Comparison of ENCODE assay signal across 14 mouse cellular contexts in genomic region chr3:122026676-122027075, GRCm38 (mm10). TPM values are rescaled to one million over a fixed set of nuclear protein-coding genes. Genes with fewer than 3 reads are reported as not detected.
A peak's percentile ranks its signal among the peaks of the same experiment; 100 is the strongest.
DNase-seq lines count a peak whose midpoint lies in the region; ATAC-seq and TF ChIP-seq lines count a peak whose summit lies in the region.
"Had no signal": no experiment of that assay in that cellular context is flagged by ENCODE, and none has a peak within 500 bp of the region (broad histone marks: within the 10 kb centered on the region; RNA-seq: fewer than 3 reads in every experiment).

No protein-coding gene starts in this region.

- peak overlapping the region; percentile 40 for H3K4me2 ChIP-seq in heart, postnatal 0 days (ENCODE audit: low read depth, low read length)
- H3K4me2 ChIP-seq in stomach, embryonic 14.5 days (replicated peaks; ENCODE audit: low read depth, low read length): no peak overlapping the region
- H3K4me2 ChIP-seq in midbrain, embryonic 16.5 days (ENCODE audit: low read length): no peak overlapping the region
- H3K4me2 ChIP-seq: embryonic facial prominence, embryonic 12.5 days; limb, embryonic 13.5 days had no signal

- no peak overlapping the region; the same call in 1 of the 2 replicates for H3K9ac ChIP-seq in heart, postnatal 0 days (replicated peaks; ENCODE audit: low read depth, low read length)
- no peak overlapping the region for H3K9ac ChIP-seq in stomach, embryonic 14.5 days (replicated peaks; ENCODE audit: low read depth, low read length)
- H3K9ac ChIP-seq in midbrain, embryonic 16.5 days (ENCODE audit: low read depth, low read length): no peak overlapping the region
- H3K9ac ChIP-seq: embryonic facial prominence, embryonic 12.5 days; limb, embryonic 13.5 days had no signal

- TF ChIP-seq EP300 in heart, postnatal 0 days (IDR thresholded peaks at IDR 0.05; ENCODE audit: low read depth): no peak

- DNase-seq in adrenal gland, adult 2 months: peak; percentile 25
- no peak for DNase-seq in adrenal gland, adult 18-20 months (ENCODE audit: low spot score in 2 of 2)
- DNase-seq in kidney, adult 8-10 months: peak; percentile 29 to 52
- DNase-seq in kidney, adult 18-20 months: no peak
- peak; percentile 72 for DNase-seq in heart, postnatal 0 days (ENCODE audit: low spot score)
- DNase-seq in c-Kit-positive CD71-positive TER-119-positive erythroid progenitor cells, embryonic 14.5 days (ENCODE audit: low spot score): no peak
- DNase-seq: cerebellum, adult 9-11 months; layer of hippocampus, adult 9-11 months; lung, postnatal 4 days had no signal

- H3K4me1 ChIP-seq in heart, postnatal 0 days (ENCODE audit: control insufficient read depth, insufficient read depth): peaks cover 15% of the 10 kb centered on the region
- no peaks in the 10 kb centered on the region for H3K4me1 ChIP-seq in stomach, embryonic 14.5 days (ENCODE audit: control insufficient read depth, insufficient read depth, low read length)
- H3K4me1 ChIP-seq in midbrain, embryonic 16.5 days (ENCODE audit: control insufficient read depth, insufficient read depth, low read length): no peaks in the 10 kb centered on the region

- 30% methylated on average over 5 of the region's 5 CpGs for WGBS in heart, postnatal 0 days
- 36% methylated on average over 5 of the region's 5 CpGs for WGBS in stomach, embryonic 14.5 days
- WGBS in midbrain, embryonic 16.5 days: 66% methylated on average over 5 of the region's 5 CpGs

- ATAC-seq in heart, postnatal 0 days (ENCODE audit: insufficient read depth, low read depth): peak; percentile 78
- ATAC-seq in stomach, embryonic 14.5 days (ENCODE audit: insufficient number of reproducible peaks, insufficient read depth, low FRiP score, low read depth): no peak
- ATAC-seq in midbrain, embryonic 16.5 days: no peak
- ATAC-seq: forebrain, embryonic 16.5 days had no signal

- H3K36me3 ChIP-seq in heart, postnatal 0 days (replicated peaks; ENCODE audit: control insufficient read depth, insufficient read depth, low read length): no peaks in the 10 kb centered on the region
- no peaks in the 10 kb centered on the region for H3K36me3 ChIP-seq in stomach, embryonic 14.5 days (ENCODE audit: control insufficient read depth, insufficient read depth, low read length)
- no peaks in the 10 kb centered on the region for H3K36me3 ChIP-seq in midbrain, embryonic 16.5 days (ENCODE audit: control insufficient read depth, insufficient read depth, low read length)
- H3K36me3 ChIP-seq: embryonic facial prominence, embryonic 12.5 days; limb, embryonic 13.5 days had no signal

- no peak for TF ChIP-seq CTCF in heart, postnatal 0 days (IDR thresholded peaks at IDR 0.05; ENCODE audit: low read depth)

- H3K27ac ChIP-seq in heart, postnatal 0 days (ENCODE audit: low read depth): peak overlapping the region; percentile 76
- 0 out of 2 replicates have a peak overlapping the region, but pooled peaks have one; percentile 2 for H3K27ac ChIP-seq in stomach, embryonic 14.5 days (ENCODE audit: low read length)
- no peak overlapping the region for H3K27ac ChIP-seq in midbrain, embryonic 16.5 days (ENCODE audit: low read length)
- H3K27ac ChIP-seq: embryonic facial prominence, embryonic 12.5 days; limb, embryonic 13.5 days had no signal

- peak overlapping the region; percentile 10; the same call in 1 of the 2 replicates for H3K4me3 ChIP-seq in heart, postnatal 0 days (ENCODE audit: low read depth, low read length)
- no peak overlapping the region for H3K4me3 ChIP-seq in stomach, embryonic 14.5 days (ENCODE audit: low read depth, low read length)
- H3K4me3 ChIP-seq in midbrain, embryonic 16.5 days (ENCODE audit: low read depth, low read length): no peak overlapping the region
- H3K4me3 ChIP-seq: embryonic facial prominence, embryonic 12.5 days; limb, embryonic 13.5 days had no signal

- H3K9me3 ChIP-seq in heart, postnatal 0 days (replicated peaks; ENCODE audit: control insufficient read depth, low read length): no peaks in the 10 kb centered on the region
- H3K9me3 ChIP-seq in stomach, embryonic 14.5 days (ENCODE audit: control insufficient read depth, low read depth, low read length): no peaks in the 10 kb centered on the region
- H3K9me3 ChIP-seq in midbrain, embryonic 16.5 days (replicated peaks; ENCODE audit: control insufficient read depth, low read length, poor library complexity, severe bottlenecking): no peaks in the 10 kb centered on the region
- H3K9me3 ChIP-seq: embryonic facial prominence, embryonic 12.5 days; limb, embryonic 13.5 days had no signal

- no peaks in the 10 kb centered on the region for H3K27me3 ChIP-seq in heart, postnatal 0 days (ENCODE audit: control insufficient read depth, insufficient read depth, low read length)
- H3K27me3 ChIP-seq in stomach, embryonic 14.5 days (ENCODE audit: control insufficient read depth, insufficient read depth, low read length): no peaks in the 10 kb centered on the region
- no peaks in the 10 kb centered on the region for H3K27me3 ChIP-seq in midbrain, embryonic 16.5 days (ENCODE audit: control insufficient read depth, insufficient read depth, low read depth, low read length)
- H3K27me3 ChIP-seq: embryonic facial prominence, embryonic 12.5 days; limb, embryonic 13.5 days had no signal

RNA-seq across cellular contexts. Expression of gene Abca4, which starts 17.6 kb away (rescaled TPM):
- total RNA-seq in adrenal gland, adult 2 months (2021): 1 to 10 TPM; 1.7 to 5.9 TPM
- polyA plus RNA-seq in adrenal gland, adult 2 months (2012; rRNA removed): 0.87 and 1.8 TPM in 2 replicates
- total RNA-seq in adrenal gland, adult 18-20 months (2021): 1 to 10 TPM; 1.1 to 3.2 TPM
- 20.9 and 21.9 TPM in 2 replicates for total RNA-seq in heart, postnatal 0 days (2014; rRNA removed; ENCODE audit: low replicate concordance)
- polyA plus RNA-seq in heart, postnatal 0 days (2015; fragmentation: Nextera tagmentation; extraction: Ambion mirVana): 4.9 and 5.7 TPM in 2 replicates
- polyA plus RNA-seq in stomach, embryonic 14.5 days (2014; fragmentation: Nextera tagmentation; extraction: Ambion mirVana): 0.67 and 0.91 TPM in 2 replicates
- 0.93 and 1.7 TPM in 2 replicates for polyA plus RNA-seq in midbrain, embryonic 16.5 days (2015; fragmentation: Nextera tagmentation; extraction: Ambion mirVana)

Comparison
In these comparisons a context has a peak if more than half of its experiments do, and no peak if none do; other contexts are left out.
1. DNase-seq: peak in adrenal gland, adult 2 months (single experiment), kidney, adult 8-10 months (2 of 2) and heart, postnatal 0 days (single experiment); none in adrenal gland, adult 18-20 months (0 of 2), kidney, adult 18-20 months (single experiment) and c-Kit-positive CD71-positive TER-119-positive erythroid progenitor cells, embryonic 14.5 days (single experiment).